Mouse (Mus musculus) lung, postnatal 0 days (tissue): ENCODE data around the gene Eid2.

Experiments used
- CTCF ChIP-seq: IDR thresholded peaks from 2 replicates; pipeline ENCODE4 v1.5.1; 2016; ENCODE audit warnings: antibody characterized with exemption, mild to moderate bottlenecking
- EP300 ChIP-seq: IDR thresholded peaks from 2 replicates; pipeline ENCODE4 v1.6.1; 2016; ENCODE audit warnings: antibody characterized with exemption, mild to moderate bottlenecking, control low read depth

DNA sequence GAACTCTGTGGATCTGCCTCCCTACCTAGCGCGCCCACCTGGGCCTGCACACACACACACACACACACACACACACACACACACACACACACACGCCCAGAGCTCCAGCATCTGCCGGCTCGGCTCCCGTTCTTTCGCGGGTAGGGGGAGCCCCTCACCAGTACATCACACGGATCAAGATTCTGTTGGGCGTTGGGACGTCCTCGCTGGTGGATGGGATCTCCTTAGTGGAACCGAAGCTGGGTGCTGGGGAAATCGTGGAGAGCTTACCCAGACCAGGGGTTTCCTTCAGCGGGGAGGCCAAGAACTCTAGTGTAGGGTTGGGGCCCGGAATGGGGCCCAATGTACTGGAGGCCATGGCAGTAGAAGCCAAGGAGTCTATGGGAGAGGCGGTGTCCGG is 22.5 kb downstream of the Eid2 start:
- no peak for TF ChIP-seq EP300
- TF ChIP-seq CTCF, result peak; percentile 29; the same call in 1 of the 2 replicates
